Mouse (Mus musculus) naive thymus-derived CD4-positive, alpha-beta T cell, adult 5 months (primary cell): ENCODE measurements around the gene Olfr633. TPM values are rescaled to one million over a fixed set of nuclear protein-coding genes. Genes with fewer than 3 reads are reported as not detected.

Experiments used
- polyA plus RNA-seq: library from polyadenylated mRNA; unstranded; fragments of 100-300 nt; shearing (Covaris generic); gene quantifications from one replicate; pipeline ENCODE4 v1.2.1, GENCODE M21; 2017

Olfr633 gene
- not detected for polyA plus RNA-seq

DNA sequence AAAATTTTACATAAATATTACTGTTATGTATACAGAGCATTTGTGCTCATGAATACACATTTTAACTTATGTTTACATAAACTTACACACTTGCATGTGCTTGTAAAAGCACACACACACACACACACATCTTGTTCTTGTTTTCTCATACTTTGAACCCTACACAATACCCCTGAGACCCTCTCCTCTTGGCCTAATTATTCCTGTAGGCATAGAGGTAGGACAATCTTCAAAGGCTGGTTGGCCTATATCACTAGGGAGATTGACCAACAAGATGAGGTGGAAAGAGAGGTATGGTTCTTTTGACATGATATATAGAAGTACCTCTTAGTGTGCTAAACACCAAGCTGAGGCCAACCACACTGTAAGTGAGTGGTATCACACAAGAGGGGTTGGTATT lies at the start of gene Olfr633:
TSS of gene Olfr633 (plus strand) at position 301 of the 400 bp plus-strand sequence.

DNA sequence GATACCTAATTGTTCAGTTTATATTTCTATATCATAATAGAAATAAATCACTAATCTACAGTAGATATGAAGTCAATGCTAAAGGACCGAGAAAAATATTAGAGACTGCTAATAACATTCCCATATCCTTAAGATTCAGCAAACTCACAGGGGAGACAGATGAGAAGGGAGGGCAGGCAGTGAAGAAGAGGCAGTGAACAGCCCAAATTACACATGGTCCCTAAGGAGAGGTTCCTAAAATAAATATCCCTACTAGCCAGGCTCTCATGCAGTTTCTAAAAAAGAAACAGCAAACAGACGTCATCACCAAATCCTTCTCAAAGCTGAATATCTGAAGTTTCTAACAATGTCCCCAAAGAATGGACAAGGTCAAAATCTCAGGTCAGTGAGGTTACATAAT lies 41.0 kb upstream of the Olfr633 start, which contains the start of gene Olfr65:
TSS of gene Olfr65 (plus strand) at position 301 of the 400 bp plus-strand sequence.

DNA sequence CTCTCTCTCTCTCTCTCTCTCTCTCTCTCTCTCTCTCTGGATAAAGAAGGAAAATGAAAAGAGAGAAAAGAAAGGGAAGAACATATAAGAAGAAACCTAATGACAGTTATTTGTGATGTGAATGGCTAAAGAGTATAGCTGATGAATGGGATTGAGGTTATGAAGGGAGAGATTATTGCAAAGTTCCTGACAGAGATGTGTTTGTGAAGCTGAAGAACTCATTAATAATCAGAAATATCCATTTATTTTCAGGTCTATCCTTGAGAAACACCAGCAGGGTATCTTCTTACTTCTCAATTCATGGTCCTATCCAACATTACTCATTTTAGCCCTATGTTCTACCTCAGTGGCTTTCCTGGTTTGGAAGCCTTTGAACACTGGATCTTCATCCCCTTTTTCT lies 15.7 kb upstream of the Olfr633 start, which contains the start of gene Olfr631:
TSS of gene Olfr631 (plus strand) at position 301 of the 400 bp plus-strand sequence.

DNA sequence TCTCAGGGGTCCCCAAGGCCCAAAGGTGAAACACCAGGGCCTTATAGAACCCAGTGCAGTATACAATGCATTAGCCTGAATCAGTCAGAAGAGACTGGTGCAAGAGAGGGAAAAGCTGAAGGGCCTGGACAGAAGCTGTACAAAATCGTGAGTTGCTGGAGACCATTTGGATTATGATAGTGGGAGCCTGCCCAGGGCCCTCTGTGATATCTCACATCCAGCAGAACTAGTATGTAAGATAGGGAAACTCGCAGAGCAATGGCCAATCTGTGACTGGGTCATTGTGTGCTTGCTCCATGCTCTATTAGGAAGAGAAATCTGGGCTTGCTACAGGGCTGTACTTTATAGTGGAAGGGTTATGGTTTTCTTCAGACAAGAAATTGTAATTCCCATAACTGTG lies 10.0 kb upstream of the Olfr633 start, which contains the start of gene Olfr632:
TSS of gene Olfr632 (plus strand) at position 84 of the 400 bp plus-strand sequence.

DNA sequence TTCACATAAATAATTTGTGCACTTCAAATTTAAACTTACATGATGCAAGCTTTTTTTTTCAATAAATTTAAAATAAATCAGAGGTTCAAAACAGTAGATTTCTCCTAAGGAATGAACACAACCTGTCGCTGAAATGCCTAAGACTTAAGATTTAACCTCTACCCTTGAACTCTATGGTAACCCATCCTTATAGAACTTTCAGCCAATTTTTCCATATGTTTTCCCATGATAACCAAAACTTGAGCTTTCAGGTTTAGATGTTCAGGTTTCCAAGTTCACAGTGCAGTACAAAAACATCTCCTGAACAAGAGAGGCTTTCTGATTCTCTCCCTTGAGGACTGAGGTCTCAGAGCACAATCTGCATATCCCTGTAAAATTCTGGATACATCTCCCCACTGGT lies 26.6 kb downstream of the Olfr633 start, which contains the start of gene Olfr635:
TSS of gene Olfr635 (plus strand) at position 301 of the 400 bp plus-strand sequence.

DNA sequence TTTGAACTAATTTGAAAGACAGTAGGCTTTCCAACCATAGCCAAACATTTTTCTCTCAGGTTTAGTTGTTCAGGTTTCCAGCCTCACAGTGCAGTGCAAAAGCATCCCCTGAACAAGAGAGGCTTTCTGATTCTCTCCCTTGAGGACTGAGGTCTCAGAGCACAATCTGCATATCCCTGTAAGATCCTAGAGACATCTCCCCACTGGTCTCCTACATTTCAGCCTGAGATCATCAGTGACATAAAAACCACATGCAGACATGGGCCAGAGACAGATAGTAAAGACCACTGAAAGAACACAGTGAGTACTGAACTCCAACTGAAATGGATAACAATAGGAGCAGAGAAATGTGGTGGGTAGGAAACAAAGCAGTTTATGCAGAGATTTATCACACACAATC lies 54.2 kb downstream of the Olfr633 start, which contains the start of gene Olfr638:
TSS of gene Olfr638 (plus strand) at position 301 of the 400 bp plus-strand sequence.

Other genes with a start within 250 kb of the Olfr633 start
- gene Olfr243, start 229.8 kb upstream of the Olfr633 start, polyA plus RNA-seq: not detected
- not detected for gene Olfr628, start 214.1 kb upstream of the Olfr633 start, polyA plus RNA-seq
- not detected for gene Olfr629, start 199.5 kb upstream of the Olfr633 start, polyA plus RNA-seq
- not detected for gene Olfr630, start 187.1 kb upstream of the Olfr633 start, polyA plus RNA-seq
- not detected for gene Olfr69, start 172.8 kb upstream of the Olfr633 start, polyA plus RNA-seq
- not detected for gene Olfr68, start 164.7 kb upstream of the Olfr633 start, polyA plus RNA-seq
- not detected for gene Olfr67, start 152.6 kb upstream of the Olfr633 start, polyA plus RNA-seq
- not detected for gene Hbb-bt, start 130.4 kb upstream of the Olfr633 start, polyA plus RNA-seq
- 1.2 TPM for gene Hbb-bs, start 116.3 kb upstream of the Olfr633 start, polyA plus RNA-seq
- gene Hbb-bh2, start 103.9 kb upstream of the Olfr633 start, polyA plus RNA-seq: not detected
- gene Hbb-bh1, start 101.3 kb upstream of the Olfr633 start, polyA plus RNA-seq: not detected
- gene Hbb-y, start 91.2 kb upstream of the Olfr633 start, polyA plus RNA-seq: not detected
- not detected for gene Olfr66, start 58.2 kb upstream of the Olfr633 start, polyA plus RNA-seq
- gene Olfr64, start 50.0 kb upstream of the Olfr633 start, polyA plus RNA-seq: not detected
- gene Olfr65, start 41.0 kb upstream of the Olfr633 start, polyA plus RNA-seq: not detected
- not detected for gene Olfr631, start 15.6 kb upstream of the Olfr633 start, polyA plus RNA-seq
- gene Olfr632, start 10.1 kb upstream of the Olfr633 start, polyA plus RNA-seq: not detected
- gene Olfr635, start 26.7 kb downstream of the Olfr633 start, polyA plus RNA-seq: 0.04 TPM
- not detected for gene Olfr638, start 54.3 kb downstream of the Olfr633 start, polyA plus RNA-seq
- gene Olfr639, start 72.9 kb downstream of the Olfr633 start, polyA plus RNA-seq: 0.05 TPM
- not detected for gene Olfr640, start 81.1 kb downstream of the Olfr633 start, polyA plus RNA-seq
- gene Olfr641, start 91.0 kb downstream of the Olfr633 start, polyA plus RNA-seq: not detected
- not detected for gene Olfr642, start 108.2 kb downstream of the Olfr633 start, polyA plus RNA-seq
- not detected for gene 4930516K23Rik, start 117.0 kb downstream of the Olfr633 start, polyA plus RNA-seq
- gene Olfr644, start 127.4 kb downstream of the Olfr633 start, polyA plus RNA-seq: not detected
- not detected for gene Olfr645, start 141.0 kb downstream of the Olfr633 start, polyA plus RNA-seq
- not detected for gene Olfr646, start 160.4 kb downstream of the Olfr633 start, polyA plus RNA-seq
- not detected for gene Ubqln5, start 185.4 kb downstream of the Olfr633 start, polyA plus RNA-seq
- gene Olfr643, start 193.0 kb downstream of the Olfr633 start, polyA plus RNA-seq: not detected
- gene Ubqln3, start 198.8 kb downstream of the Olfr633 start, polyA plus RNA-seq: not detected
- gene Ubqlnl, start 206.1 kb downstream of the Olfr633 start, polyA plus RNA-seq: not detected
- gene Olfm5, start 220.4 kb downstream of the Olfr633 start, polyA plus RNA-seq: not detected
- not detected for gene Olfr648, start 239.0 kb downstream of the Olfr633 start, polyA plus RNA-seq